Mouse (Mus musculus) midbrain, embryonic 13.5 days (tissue): Measurements from ENCODE around the gene Gm40460. TPM values are rescaled to one million over a fixed set of nuclear protein-coding genes. Genes with fewer than 3 reads are reported as not detected.
"Not testable (repeated sequence)": the region's sequence is repeated elsewhere in the genome, so short reads cannot be mapped to it uniquely, and the experiment has no call there.

Experiments
- ATAC-seq: fragments of 200-750 bp; cut with Nextera tagmentation; 2 replicates; pipeline ENCODE4 v1.8.0; 2017; ENCODE audit warnings: mild to moderate bottlenecking, moderate TSS enrichment, moderate library complexity
- H3K27ac ChIP-seq: fragments of 300-500 bp; sonication (generic); 2 replicates; pipeline ENCODE4 v1.5.1; 2015; ENCODE audit warnings: inconsistent platforms, mild to moderate bottlenecking, moderate library complexity
- H3K27me3 ChIP-seq: fragments of 300-500 bp; sonication (generic); 2 replicates; pipeline ENCODE4 v1.6.1; 2015; ENCODE audit warnings: mild to moderate bottlenecking, inconsistent platforms
- H3K36me3 ChIP-seq: fragments of 300-500 bp; sonication (generic); 2 replicates; pipeline ENCODE4 v1.6.1; 2015; ENCODE audit warnings: mild to moderate bottlenecking, inconsistent platforms
- H3K4me1 ChIP-seq: fragments of 300-500 bp; sonication (generic); replicated peaks from 2 replicates; pipeline ENCODE4 v1.6.1; 2015; ENCODE audit warnings: inconsistent platforms
- H3K4me2 ChIP-seq: fragments of 300-500 bp; sonication (generic); replicated peaks from 2 replicates; pipeline ENCODE4 v1.6.1; 2015; ENCODE audit warnings: moderate library complexity, mild to moderate bottlenecking, inconsistent platforms
- H3K4me3 ChIP-seq: fragments of 300-500 bp; sonication (generic); replicated peaks from 2 replicates; pipeline ENCODE4 v1.5.1; 2015; ENCODE audit warnings: mild to moderate bottlenecking, inconsistent platforms
- H3K9ac ChIP-seq: fragments of 300-500 bp; sonication (generic); replicated peaks from 2 replicates; pipeline ENCODE4 v1.6.1; 2015; ENCODE audit warnings: mild to moderate bottlenecking, inconsistent platforms
- H3K9me3 ChIP-seq: fragments of 300-500 bp; sonication (generic); 2 replicates; pipeline ENCODE4 v1.6.1; 2016; ENCODE audit warnings: mild to moderate bottlenecking, inconsistent platforms
- WGBS: fragments of 180-500 bp; shearing (Covaris S2); methylation state at CpG from one replicate; pipeline ENCODE4 v1.1.7; 2015; 5-methylcytosine and 5-hydroxymethylcytosine counted together
- polyA plus RNA-seq: library from polyadenylated mRNA; unstranded; fragments of >200 nt; fragmentation: Nextera tagmentation; extraction: Ambion mirVana; gene quantifications from 2 replicates; pipeline ENCODE4 v1.2.1, GENCODE M21; 2015

Gm40460 gene
- polyA plus RNA-seq, 1 experiment from 2014 or later, result not detected

DNA sequence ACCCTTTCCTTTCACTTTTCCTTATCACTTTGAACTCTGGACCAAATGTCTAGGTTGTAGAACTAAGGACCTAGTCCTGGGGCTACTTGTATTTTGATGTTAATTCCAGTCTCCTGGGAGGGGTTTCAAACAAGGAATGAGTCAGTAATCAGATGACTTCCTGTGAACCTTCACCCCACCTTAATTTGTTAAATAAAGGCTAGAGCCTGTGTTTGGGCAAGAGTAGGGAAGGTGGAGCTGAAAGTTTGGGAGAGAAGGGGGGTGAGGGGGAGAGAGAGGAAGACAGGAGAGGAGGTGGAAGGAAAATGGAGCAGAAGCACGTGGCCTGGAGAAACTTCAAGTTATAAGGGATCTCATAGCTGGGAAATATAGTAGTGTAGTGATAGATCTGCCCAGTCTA, 9.3 kb downstream of the Gm40460 start:
- H3K4me3 ChIP-seq, result no peak overlapping the region
- H3K27me3 ChIP-seq, result no peaks in the 10 kb centered on the region
- no peaks in the 10 kb centered on the region for H3K4me1 ChIP-seq
- 0 out of 2 replicates have a peak, but pooled peaks cover 9% of the 10 kb centered on the region for H3K9me3 ChIP-seq
- ATAC-seq, result no peak
- no peak overlapping the region for H3K9ac ChIP-seq
- H3K4me2 ChIP-seq, result no peak overlapping the region
- H3K27ac ChIP-seq, result no peak overlapping the region
- WGBS, result 41% methylated on average over 1 of the region's 1 CpGs
- no peaks in the 10 kb centered on the region for H3K36me3 ChIP-seq

DNA sequence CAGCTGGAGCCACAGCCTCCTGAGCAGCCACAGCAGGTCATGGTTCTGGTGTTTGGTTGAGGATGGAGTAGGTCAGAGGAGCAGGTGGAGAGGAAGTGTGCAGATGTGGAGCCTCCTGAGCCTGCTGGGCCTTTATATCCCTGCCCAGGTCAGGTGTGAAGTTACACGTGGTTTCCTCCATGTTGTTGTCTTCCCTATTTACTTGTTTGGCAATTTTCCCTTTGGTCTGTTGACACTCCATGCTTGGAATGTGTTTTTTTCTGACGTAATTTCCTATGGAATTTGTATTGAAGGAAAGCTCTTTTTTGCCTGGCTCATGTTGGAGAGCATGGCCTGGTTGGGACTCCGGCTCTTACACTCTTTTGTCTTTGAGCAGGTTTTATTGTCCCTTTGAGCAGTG, 11.0 kb downstream of the Gm40460 start, which contains the start of gene Krtap5-5:
TSS of gene Krtap5-5 (minus strand) at position 101 of the 400 bp plus-strand sequence.
- 55% methylated on average over 3 of the region's 3 CpGs for WGBS

DNA sequence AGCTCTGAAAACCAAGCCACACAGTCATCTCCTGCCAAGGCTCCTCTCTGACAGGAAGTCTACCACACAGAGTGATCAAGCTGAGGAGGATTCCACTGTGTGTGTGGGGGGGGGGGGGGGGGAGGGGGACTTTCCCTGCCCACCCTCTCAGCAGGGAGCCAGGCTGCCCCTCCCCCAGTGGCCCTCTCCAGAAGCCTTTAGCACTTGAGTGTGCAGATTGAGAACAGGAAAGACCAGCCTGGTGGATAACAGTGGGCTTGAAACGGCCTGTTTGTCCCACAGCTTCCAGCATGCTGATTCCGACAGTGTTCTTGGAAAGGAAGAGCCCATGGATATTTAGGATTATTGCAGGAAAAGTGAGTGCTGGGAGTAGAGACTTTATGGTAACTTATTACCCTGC, 16.4 kb downstream of the Gm40460 start:
- H3K9me3 ChIP-seq, result no peaks in the 10 kb centered on the region
- no peak overlapping the region for H3K4me3 ChIP-seq
- no peak overlapping the region for H3K27ac ChIP-seq
- no peak overlapping the region for H3K4me2 ChIP-seq
- 45% methylated on average over 2 of the region's 2 CpGs for WGBS
- no peaks in the 10 kb centered on the region for H3K4me1 ChIP-seq
- no peaks in the 10 kb centered on the region for H3K27me3 ChIP-seq
- H3K36me3 ChIP-seq, result no peaks in the 10 kb centered on the region
- no peak overlapping the region for H3K9ac ChIP-seq
- no peak for ATAC-seq

More for the DNA sequence above, 11.0 kb downstream of the Gm40460 start, which contains the start of gene Krtap5-5:
- ATAC-seq, H3K4me2 ChIP-seq, H3K27ac ChIP-seq, H3K27me3 ChIP-seq, H3K9ac ChIP-seq, H3K4me3 ChIP-seq, H3K4me1 ChIP-seq, H3K36me3 ChIP-seq, H3K9me3 ChIP-seq: not testable (repeated sequence)

DNA sequence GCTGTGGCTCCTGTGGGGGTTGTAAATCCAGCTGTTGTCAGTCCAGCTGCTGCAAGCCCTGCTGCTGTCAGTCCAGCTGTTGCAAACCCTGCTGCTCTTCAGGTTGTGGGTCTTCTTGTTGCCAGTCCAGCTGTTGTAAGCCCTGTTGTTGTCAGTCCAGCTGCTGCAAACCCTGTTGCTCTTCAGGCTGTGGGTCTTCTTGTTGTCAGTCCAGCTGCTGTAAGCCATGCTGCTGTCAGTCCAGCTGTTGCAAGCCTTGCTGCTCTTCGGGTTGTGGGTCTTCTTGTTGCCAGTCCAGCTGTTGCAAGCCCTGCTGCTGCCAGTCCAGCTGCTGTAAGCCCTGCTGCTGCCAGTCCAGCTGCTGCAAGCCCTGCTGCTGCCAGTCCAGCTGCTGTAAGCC, 28.7 kb downstream of the Gm40460 start:
- H3K4me1 ChIP-seq, H3K36me3 ChIP-seq: not testable (repeated sequence)
- WGBS, result 53% methylated on average over 1 of the region's 1 CpGs

DNA sequence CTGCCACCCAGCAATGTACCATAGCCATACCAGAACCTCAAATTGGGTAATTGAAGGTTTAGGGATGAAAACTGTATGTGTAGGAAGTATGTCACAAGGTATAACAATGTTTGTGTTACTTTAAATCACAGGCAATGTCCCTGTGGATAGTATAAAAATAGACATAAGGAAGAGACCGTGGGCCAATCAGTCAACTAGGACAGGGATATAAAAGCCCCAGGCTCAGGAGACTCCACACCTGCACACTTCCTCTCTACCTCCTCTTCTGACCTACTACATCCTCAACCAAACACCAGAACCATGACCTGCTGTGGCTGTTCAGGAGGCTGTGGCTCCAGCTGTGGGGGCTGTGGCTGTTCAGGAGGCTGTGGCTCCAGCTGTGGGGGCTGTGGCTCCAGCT, 29.3 kb downstream of the Gm40460 start, which contains the start of gene Gm7579:
TSS of gene Gm7579 (plus strand) at position 301 of the 400 bp plus-strand sequence.
- H3K36me3 ChIP-seq, result no peaks in the 10 kb centered on the region
- H3K9me3 ChIP-seq, result no peaks in the 10 kb centered on the region
- 71% methylated on average over 1 of the region's 1 CpGs for WGBS
- no peak within 1 kb of the TSS for H3K4me3 ChIP-seq
- H3K4me1 ChIP-seq, result no peaks in the 10 kb centered on the region
- H3K27ac ChIP-seq, result no peak within 1 kb of the TSS
- no peak for ATAC-seq
- H3K9ac ChIP-seq, result no peak within 1 kb of the TSS
- no peaks in the 10 kb centered on the region for H3K27me3 ChIP-seq
- H3K4me2 ChIP-seq, result no peak within 1 kb of the TSS

More for the DNA sequence above, 28.7 kb downstream of the Gm40460 start:
- not testable (repeated sequence) for H3K4me2 ChIP-seq, ATAC-seq, H3K9me3 ChIP-seq, H3K9ac ChIP-seq, H3K27ac ChIP-seq, H3K4me3 ChIP-seq, H3K27me3 ChIP-seq

DNA sequence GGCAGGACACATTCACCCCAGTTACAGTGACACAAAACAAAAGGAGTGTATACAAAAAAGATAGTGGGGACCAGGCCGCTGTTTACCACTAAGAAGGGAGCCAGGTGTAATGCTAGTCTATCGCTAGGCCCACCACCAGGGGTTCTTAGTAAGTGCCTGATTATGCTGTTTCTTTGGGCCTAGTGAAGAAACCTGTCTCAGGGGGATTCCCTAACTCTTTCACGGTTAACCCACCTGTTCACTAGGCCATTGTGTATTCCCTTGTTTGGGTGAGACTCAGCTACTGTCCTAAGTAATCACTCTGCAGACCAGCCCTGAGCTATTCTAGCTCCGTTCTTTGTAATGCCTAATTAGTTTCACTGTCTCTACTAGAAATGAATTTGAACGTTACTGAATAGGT, 34.0 kb downstream of the Gm40460 start:
- ATAC-seq, H3K27me3 ChIP-seq, H3K4me3 ChIP-seq, H3K27ac ChIP-seq, H3K36me3 ChIP-seq, H3K9ac ChIP-seq, H3K4me1 ChIP-seq, H3K9me3 ChIP-seq, H3K4me2 ChIP-seq: not testable (repeated sequence)
- 66% methylated on average over 5 of the region's 5 CpGs for WGBS

DNA sequence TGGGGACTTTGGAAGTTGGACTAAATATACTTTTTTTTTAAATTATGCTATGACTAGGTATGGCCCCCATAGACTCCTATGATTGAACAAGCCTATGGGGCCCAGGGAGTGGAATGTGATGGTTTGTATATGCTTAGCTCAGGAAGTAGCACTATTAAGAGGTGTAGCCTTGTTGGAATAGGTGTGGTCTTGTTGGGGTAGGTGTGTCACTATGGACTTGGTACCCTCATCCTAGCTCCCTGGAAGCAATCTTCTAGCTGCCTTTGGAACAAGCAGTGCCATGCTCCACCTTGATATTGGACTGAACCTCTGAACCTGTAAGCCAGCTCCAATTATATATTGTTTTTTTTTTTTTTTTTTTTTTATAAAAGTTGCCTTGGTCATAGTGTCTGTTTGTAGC, 35.4 kb downstream of the Gm40460 start:
- no peak for ATAC-seq
- H3K9me3 ChIP-seq, result no peaks in the 10 kb centered on the region

DNA sequence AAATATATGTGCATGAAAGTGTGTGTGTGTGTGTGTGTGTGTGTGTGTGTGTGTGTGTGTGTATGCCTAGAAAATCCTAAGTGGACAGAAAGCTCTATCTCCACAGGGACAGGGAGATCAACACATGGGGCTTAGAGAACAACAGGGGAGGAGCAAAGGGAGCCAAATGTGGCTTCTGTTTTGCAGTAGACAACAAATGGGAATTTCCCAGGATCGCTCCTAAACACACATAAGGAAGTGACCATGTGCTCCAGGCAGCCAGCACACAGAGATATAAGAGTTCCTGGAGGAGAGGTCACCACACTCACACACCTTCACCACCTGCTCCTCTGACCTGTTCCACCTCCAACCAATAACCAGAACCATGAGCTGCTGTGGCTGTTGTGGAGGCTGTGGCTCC, 39.8 kb downstream of the Gm40460 start, which contains the start of gene Krtap5-3:
TSS of gene Krtap5-3 (plus strand) at position 301 of the 400 bp plus-strand sequence.
- no peak for ATAC-seq
- H3K9me3 ChIP-seq, result no peaks in the 10 kb centered on the region
- 77% methylated on average over 1 of the region's 1 CpGs for WGBS
- H3K9ac ChIP-seq, result no peak within 1 kb of the TSS
- peaks cover 3% of the 10 kb centered on the region; the same call in 1 of the 2 replicates for H3K27me3 ChIP-seq
- no peaks in the 10 kb centered on the region for H3K36me3 ChIP-seq
- no peak within 1 kb of the TSS for H3K4me2 ChIP-seq
- no peak within 1 kb of the TSS for H3K4me3 ChIP-seq
- H3K4me1 ChIP-seq, result no peaks in the 10 kb centered on the region
- no peak within 1 kb of the TSS for H3K27ac ChIP-seq

More for the DNA sequence above, 35.4 kb downstream of the Gm40460 start:
- Histone ChIP-seq H3K4me3 (no peak overlapping the region), H3K27me3 (peaks cover 3% of the 10 kb centered on the region; the same call in 1 of the 2 replicates), H3K36me3 (no peaks in the 10 kb centered on the region), H3K4me2 (no peak overlapping the region), H3K4me1 (no peaks in the 10 kb centered on the region), H3K9ac (no peak overlapping the region), H3K27ac (no peak overlapping the region)

DNA sequence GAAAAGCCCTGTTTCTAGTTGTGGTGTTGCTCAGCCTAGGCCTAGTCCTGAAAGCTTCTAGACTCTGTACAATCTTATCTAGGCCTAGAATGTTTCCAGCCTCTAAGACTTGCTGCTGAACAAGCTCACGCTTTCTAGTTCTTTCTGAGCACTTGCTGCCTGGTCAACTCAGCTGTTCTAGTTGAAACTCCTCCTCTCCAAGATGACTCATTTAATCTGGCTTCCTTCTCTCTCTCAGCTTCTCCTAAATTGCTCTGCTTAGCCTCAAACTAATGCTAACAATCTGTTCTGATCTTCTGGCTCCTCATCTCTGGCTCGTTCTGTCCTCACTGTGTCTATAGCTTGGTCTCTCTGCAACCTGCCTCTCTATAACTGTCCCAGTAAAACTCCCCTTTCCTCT, 42.1 kb downstream of the Gm40460 start:
- H3K4me3 ChIP-seq, result no peak overlapping the region
- H3K27ac ChIP-seq, result no peak overlapping the region
- no peak overlapping the region for H3K9ac ChIP-seq
- H3K27me3 ChIP-seq, result peaks cover 3% of the 10 kb centered on the region; the same call in 1 of the 2 replicates
- no peaks in the 10 kb centered on the region for H3K36me3 ChIP-seq
- no peaks in the 10 kb centered on the region for H3K4me1 ChIP-seq
- ATAC-seq, result no peak
- H3K4me2 ChIP-seq, result no peak overlapping the region
- WGBS, result 90% methylated on average over 2 of the region's 2 CpGs
- H3K9me3 ChIP-seq, result no peaks in the 10 kb centered on the region

Other genes with a start within 250 kb of the Gm40460 start
- gene Mob2, start 180.0 kb downstream of the Gm40460 start, polyA plus RNA-seq, result 52.3 and 56.9 TPM in 2 replicates
- 66.0 and 69.1 TPM in 2 replicates for gene Dusp8, start 145.2 kb downstream of the Gm40460 start, polyA plus RNA-seq
- 0.44 TPM in 1 of 2 replicates, not detected in the other for gene Gm45618, start 120.3 kb downstream of the Gm40460 start, polyA plus RNA-seq
- not detected in 2 replicates for gene Gm39115, start 105.0 kb downstream of the Gm40460 start, polyA plus RNA-seq
- not detected in 2 replicates for gene Gm45337, start 96.5 kb downstream of the Gm40460 start, polyA plus RNA-seq
- not detected in 2 replicates for gene Gm29735, start 84.0 kb downstream of the Gm40460 start, polyA plus RNA-seq
- not detected in 2 replicates for gene Gm4553, start 75.3 kb downstream of the Gm40460 start, polyA plus RNA-seq
- not detected in 2 replicates for gene Krtap5-2, start 65.1 kb downstream of the Gm40460 start, polyA plus RNA-seq
- gene Gm10153, start 50.7 kb downstream of the Gm40460 start, polyA plus RNA-seq, result not detected in 2 replicates
- gene Krtap5-3, start 39.7 kb downstream of the Gm40460 start, polyA plus RNA-seq, result not detected in 2 replicates
- gene Gm7579, start 29.2 kb downstream of the Gm40460 start, polyA plus RNA-seq, result not detected in 2 replicates
- not detected in 2 replicates for gene Krtap5-5, start 11.1 kb downstream of the Gm40460 start, polyA plus RNA-seq
- not detected in 2 replicates for gene Gm2431, start 17.3 kb upstream of the Gm40460 start, polyA plus RNA-seq
- gene Gm4559, start 33.3 kb upstream of the Gm40460 start, polyA plus RNA-seq, result not detected in 2 replicates
- gene Krtap5-1, start 56.0 kb upstream of the Gm40460 start, polyA plus RNA-seq, result not detected in 2 replicates
- gene Krtap5-4, start 62.5 kb upstream of the Gm40460 start, polyA plus RNA-seq, result not detected in 2 replicates
- gene Ifitm10, start 132.7 kb upstream of the Gm40460 start, polyA plus RNA-seq, result 1.9 and 2.3 TPM in 2 replicates
- not detected in 2 replicates for gene Gm49369, start 141.6 kb upstream of the Gm40460 start, polyA plus RNA-seq
- 191 and 206 TPM in 2 replicates for gene Ctsd, start 147.0 kb upstream of the Gm40460 start, polyA plus RNA-seq
- gene Syt8, start 193.8 kb upstream of the Gm40460 start, polyA plus RNA-seq, result not detected in 2 replicates
- 0.59 and 0.75 TPM in 2 replicates for gene Tnni2, start 200.7 kb upstream of the Gm40460 start, polyA plus RNA-seq
- gene Lsp1, start 219.7 kb upstream of the Gm40460 start, polyA plus RNA-seq, result 6.5 and 6.9 TPM in 2 replicates